Mouse (Mus musculus): Measurements from ENCODE around the gene Vmn2r19. TPM values are rescaled to one million over a fixed set of nuclear protein-coding genes. Genes with fewer than 3 reads are reported as not detected.
"Not testable (repeated sequence)": the region's sequence is repeated elsewhere in the genome, so short reads cannot be mapped to it uniquely, and the experiment has no call there.

The Vmn2r19 gene
- polyA plus RNA-seq, 2 experiments, result not detected

GRCm38 (mm10) chr6:123288931-123289330, 19.2 kb upstream of the Vmn2r19 start:
- Histone ChIP-seq H3K9ac (replicated peaks) (peak overlapping the region; percentile 23; the same call in 1 of the 2 replicates), H3K27me3 (ENCODE audit: control insufficient read depth, insufficient read depth, low read length) (no peaks in the 10 kb centered on the region), H3K4me2 (ENCODE audit: low read depth) (peak overlapping the region; percentile 32; the same call in 1 of the 2 replicates), H3K4me3 (ENCODE audit: insufficient read depth in 1 of 2, low read depth in 2 of 2, low read length in 2 of 2) (no peak overlapping the region), H3K9me3 (ENCODE audit: control insufficient read depth, low read length) (no peaks in the 10 kb centered on the region), H3K36me3 (replicated peaks; ENCODE audit: control insufficient read depth, insufficient read depth, low read depth) (no peaks in the 10 kb centered on the region), H3K4me1 (replicated peaks; ENCODE audit: control insufficient read depth in 2 of 2, insufficient read depth in 2 of 2, low read length in 1 of 2) (peaks cover 21 to 30% of the 10 kb centered on the region in 2 experiments), H3K27ac (no peak overlapping the region)
- TF ChIP-seq EP300 (IDR thresholded peaks at IDR 0.05; ENCODE audit: low read depth) (peak; percentile 44; the same call in 1 of the 2 replicates), CTCF (IDR thresholded peaks at IDR 0.05; ENCODE audit: low read depth) (no peak)
- no peak for ATAC-seq (ENCODE audit: insufficient read depth)
- 26% methylated on average over 10 of the region's 10 CpGs for WGBS (ENCODE audit: insufficient replicate concordance)
- no peak for DNase-seq (ENCODE audit: low read depth in 3 of 3, low spot score in 3 of 3)

GRCm38 (mm10) chr6:123289753-123290152, 18.4 kb upstream of the Vmn2r19 start, which contains the start of gene Clec4e:
TSS of gene Clec4e (minus strand) at chr6:123289870.
- no peaks in the 10 kb centered on the region for H3K27me3 ChIP-seq (ENCODE audit: control insufficient read depth, insufficient read depth, low read length)
- no peak within 1 kb of the TSS for H3K4me3 ChIP-seq (ENCODE audit: insufficient read depth in 1 of 2, low read depth in 2 of 2, low read length in 2 of 2)
- no peaks in the 10 kb centered on the region for H3K36me3 ChIP-seq (replicated peaks; ENCODE audit: control insufficient read depth, insufficient read depth, low read depth)
- TF ChIP-seq CTCF (IDR thresholded peaks at IDR 0.05; ENCODE audit: low read depth) (no peak), EP300 (IDR thresholded peaks at IDR 0.05; ENCODE audit: low read depth) (no peak)
- no peaks in the 10 kb centered on the region for H3K9me3 ChIP-seq (ENCODE audit: control insufficient read depth, low read length)
- H3K9ac ChIP-seq (replicated peaks), result peak within 1 kb of the TSS; percentile 23; the same call in 1 of the 2 replicates
- H3K4me2 ChIP-seq (ENCODE audit: low read depth), result peak within 1 kb of the TSS; percentile 32; the same call in 1 of the 2 replicates
- 38% methylated on average over 4 of the region's 4 CpGs for WGBS (ENCODE audit: insufficient replicate concordance)
- H3K27ac ChIP-seq, result no peak within 1 kb of the TSS
- H3K4me1 ChIP-seq (replicated peaks; ENCODE audit: control insufficient read depth in 2 of 2, insufficient read depth in 2 of 2, low read length in 1 of 2), result peaks cover 24 to 34% of the 10 kb centered on the region in 2 experiments
- DNase-seq (ENCODE audit: low read depth in 3 of 3, low spot score in 3 of 3), result no peak
- no peak for ATAC-seq (ENCODE audit: insufficient read depth)

- ATAC-seq (ENCODE audit: insufficient read depth) (peak; percentile 98), DNase-seq (ENCODE audit: low read depth in 3 of 3, low spot score in 3 of 3) (peak; percentile 82 to 89 (median 84))
- TF ChIP-seq CTCF (IDR thresholded peaks at IDR 0.05; ENCODE audit: low read depth) (no peak), EP300 (IDR thresholded peaks at IDR 0.05; ENCODE audit: low read depth) (peak; percentile 92)
- Histone ChIP-seq H3K4me3 (ENCODE audit: insufficient read depth in 1 of 2, low read depth in 2 of 2, low read length in 2 of 2) (peak overlapping the region in 1 of 2 experiments; percentile 15; a peak in 1 of 4 replicates), H3K36me3 (replicated peaks; ENCODE audit: control insufficient read depth, insufficient read depth, low read depth) (no peaks in the 10 kb centered on the region), H3K9me3 (ENCODE audit: control insufficient read depth, low read length) (no peaks in the 10 kb centered on the region), H3K27me3 (ENCODE audit: control insufficient read depth, insufficient read depth, low read length) (no peaks in the 10 kb centered on the region), H3K9ac (replicated peaks) (peak overlapping the region; percentile 69), H3K4me1 (replicated peaks; ENCODE audit: control insufficient read depth in 2 of 2, insufficient read depth in 2 of 2, low read length in 1 of 2) (peaks cover 36 to 40% of the 10 kb centered on the region in 2 experiments), H3K4me2 (ENCODE audit: low read depth) (peak overlapping the region; percentile 59), H3K27ac (peak overlapping the region; percentile 99)
- WGBS (ENCODE audit: insufficient replicate concordance), result 82% methylated on average over 1 of the region's 1 CpGs
Observed at GRCm38 (mm10) chr6:123292751-123293400, 15.3 kb upstream of the Vmn2r19 start.

DNA sequence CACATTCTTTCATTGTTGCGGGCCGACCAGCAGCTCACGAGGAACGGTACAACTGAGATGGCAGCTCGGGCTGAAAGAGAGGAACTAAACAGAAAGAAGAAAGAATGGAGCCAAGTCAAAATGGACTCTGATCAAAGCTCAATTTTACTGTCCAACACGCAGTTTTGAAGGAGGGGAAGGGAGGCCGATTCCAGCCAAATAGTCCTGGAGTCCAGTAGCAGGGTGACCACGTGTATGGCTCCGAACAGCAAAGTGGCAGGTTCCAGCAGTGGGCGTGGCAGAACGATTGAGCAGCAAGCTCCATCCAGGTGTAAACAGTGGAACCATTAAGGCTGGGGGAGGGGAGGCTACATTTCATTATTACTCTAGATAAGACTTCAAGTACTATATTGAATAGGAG, 14.6 kb upstream of the Vmn2r19 start:
- not testable (repeated sequence) for H3K4me3 ChIP-seq (ENCODE audit: insufficient read depth in 1 of 2, low read depth in 2 of 2, low read length in 2 of 2); H3K27me3 ChIP-seq (ENCODE audit: control insufficient read depth, insufficient read depth, low read length); H3K36me3 ChIP-seq (replicated peaks; ENCODE audit: control insufficient read depth, insufficient read depth, low read depth); H3K9me3 ChIP-seq (ENCODE audit: control insufficient read depth, low read length); DNase-seq (ENCODE audit: low read depth in 3 of 3, low spot score in 3 of 3)
- H3K27ac ChIP-seq, result peak overlapping the region; percentile 99
- peak overlapping the region; percentile 59 for H3K4me2 ChIP-seq (ENCODE audit: low read depth)
- H3K9ac ChIP-seq (replicated peaks), result peak overlapping the region; percentile 42; the same call in 1 of the 2 replicates
- peak; percentile 34; the same call in 1 of the 2 replicates for ATAC-seq (ENCODE audit: insufficient read depth)
- H3K4me1 ChIP-seq (replicated peaks; ENCODE audit: control insufficient read depth in 2 of 2, insufficient read depth in 2 of 2, low read length in 1 of 2), result peaks cover 36 to 40% of the 10 kb centered on the region in 2 experiments
- WGBS (ENCODE audit: insufficient replicate concordance), result 38% methylated on average over 11 of the region's 11 CpGs

DNA sequence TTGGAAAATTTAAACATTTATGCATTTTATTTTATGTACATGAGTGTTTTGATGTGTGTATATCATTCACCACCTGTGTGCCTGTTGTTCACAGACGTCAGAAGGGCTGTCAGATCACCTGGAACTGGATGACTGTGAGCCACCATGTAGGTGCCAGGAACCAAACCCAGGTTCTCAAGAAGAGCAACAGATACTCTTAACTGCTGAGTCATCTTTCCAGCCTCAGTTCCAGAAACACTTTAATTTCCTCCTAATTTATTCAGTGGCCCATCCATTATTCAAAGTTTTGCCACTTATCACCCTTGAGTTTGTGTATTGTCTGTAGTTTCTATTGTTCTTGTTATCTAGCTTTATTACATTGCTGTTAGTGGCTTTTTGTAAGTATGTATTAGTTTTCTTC, 11.4 kb upstream of the Vmn2r19 start:
- Histone ChIP-seq H3K9me3 (ENCODE audit: control insufficient read depth, low read length) (no peaks in the 10 kb centered on the region), H3K4me1 (replicated peaks; ENCODE audit: control insufficient read depth in 2 of 2, insufficient read depth in 2 of 2, low read length in 1 of 2) (peaks cover 25 to 26% of the 10 kb centered on the region in 2 experiments), H3K36me3 (replicated peaks; ENCODE audit: control insufficient read depth, insufficient read depth, low read depth) (no peaks in the 10 kb centered on the region), H3K27ac (no peak overlapping the region), H3K27me3 (ENCODE audit: control insufficient read depth, insufficient read depth, low read length) (no peaks in the 10 kb centered on the region), H3K4me3 (ENCODE audit: insufficient read depth in 1 of 2, low read depth in 2 of 2, low read length in 2 of 2) (no peak overlapping the region), H3K9ac (replicated peaks) (no peak overlapping the region), H3K4me2 (ENCODE audit: low read depth) (peak overlapping the region; percentile 11; the same call in 1 of the 2 replicates)
- ATAC-seq (ENCODE audit: insufficient read depth), result no peak
- 42% methylated on average over 1 of the region's 1 CpGs for WGBS (ENCODE audit: insufficient replicate concordance)
- peak in 2 of 3 experiments; percentile 49 to 56 for DNase-seq (ENCODE audit: low read depth in 3 of 3, low spot score in 3 of 3)
- TF ChIP-seq EP300 (IDR thresholded peaks at IDR 0.05; ENCODE audit: low read depth) (no peak), CTCF (IDR thresholded peaks at IDR 0.05; ENCODE audit: low read depth) (no peak)

DNA sequence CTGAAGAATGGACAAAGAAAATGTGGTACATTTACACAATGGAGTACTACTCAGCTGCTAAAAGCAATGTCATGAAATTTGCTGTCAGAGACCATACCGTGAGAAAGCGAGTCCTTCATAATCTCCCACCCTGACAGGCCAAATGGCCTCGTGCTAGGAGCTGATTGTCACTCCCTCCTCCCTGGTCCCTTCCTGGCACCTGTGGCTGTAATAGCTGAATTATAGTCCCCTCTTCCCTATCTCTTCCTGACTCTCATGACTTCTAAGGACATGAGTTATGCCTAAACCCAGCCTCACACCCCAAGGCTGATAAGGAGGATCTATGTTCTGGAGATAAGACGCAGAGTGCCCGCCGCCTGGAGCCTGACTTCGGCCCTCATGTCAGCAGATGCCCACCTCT, 1.8 kb upstream of the Vmn2r19 start:
- not testable (repeated sequence) for H3K9ac ChIP-seq (replicated peaks); H3K4me2 ChIP-seq (ENCODE audit: low read depth); H3K36me3 ChIP-seq (replicated peaks; ENCODE audit: control insufficient read depth, insufficient read depth, low read depth); H3K9me3 ChIP-seq (ENCODE audit: control insufficient read depth, low read length); H3K27ac ChIP-seq; H3K27me3 ChIP-seq (ENCODE audit: control insufficient read depth, insufficient read depth, low read length); H3K4me3 ChIP-seq (ENCODE audit: insufficient read depth in 1 of 2, low read depth in 2 of 2, low read length in 2 of 2); DNase-seq (ENCODE audit: low read depth in 3 of 3, low spot score in 3 of 3); H3K4me1 ChIP-seq (replicated peaks; ENCODE audit: control insufficient read depth in 2 of 2, insufficient read depth in 2 of 2, low read length in 1 of 2)
- 30% methylated on average over 7 of the region's 7 CpGs for WGBS (ENCODE audit: insufficient replicate concordance)
- peak; percentile 56 for ATAC-seq (ENCODE audit: insufficient read depth)

Measured in liver, embryonic 14.5 days (tissue).